In genomic region chr14:61757086-61757822, GRCm38 (mm10) we compare ENCODE assay signal across 9 mouse cellular contexts.
DNase-seq lines count a peak whose midpoint lies in the region; ATAC-seq and TF ChIP-seq lines count a peak whose summit lies in the region.
"Had no signal": no experiment of that assay in that cellular context is flagged by ENCODE, and none has a peak within 500 bp of the region (broad histone marks: within the 10 kb centered on the region; RNA-seq: fewer than 3 reads in every experiment).

No protein-coding gene starts in this region.

- no peaks in the 10 kb centered on the region for H3K36me3 ChIP-seq in thymus, adult 2 months (ENCODE audit: control insufficient read depth, insufficient read depth, low read length)
- H3K36me3 ChIP-seq in forebrain, embryonic 15.5 days = no peaks in the 10 kb centered on the region
- H3K36me3 ChIP-seq in heart, embryonic 16.5 days (ENCODE audit: control insufficient read depth, insufficient read depth) = no peaks in the 10 kb centered on the region
- no peaks in the 10 kb centered on the region for H3K36me3 ChIP-seq in midbrain, embryonic 15.5 days (replicated peaks)
- no peaks in the 10 kb centered on the region for H3K36me3 ChIP-seq in stomach, postnatal 0 days (ENCODE audit: control insufficient read depth, insufficient read depth, low read length)

- WGBS in thymus, adult 2 months = 12% methylated on average over 15 of the region's 15 CpGs
- WGBS in forebrain, embryonic 15.5 days = 4% methylated on average over 14 of the region's 15 CpGs
- WGBS in heart, embryonic 16.5 days = 12% methylated on average over 13 of the region's 15 CpGs
- WGBS in midbrain, embryonic 15.5 days = 3% methylated on average over 13 of the region's 15 CpGs
- WGBS in stomach, postnatal 0 days = 5% methylated on average over 14 of the region's 15 CpGs

- TF ChIP-seq EP300 in stomach, postnatal 0 days (optimal IDR thresholded peaks at IDR 0.05) = no peak

- ATAC-seq in forebrain, embryonic 15.5 days (replicated peaks) = peak; percentile 95
- peak; percentile 89 for ATAC-seq in heart, embryonic 16.5 days (replicated peaks; ENCODE audit: extremely low read depth, insufficient read depth, low FRiP score)
- ATAC-seq in midbrain, embryonic 15.5 days (replicated peaks) = peak; percentile 91
- ATAC-seq in stomach, postnatal 0 days (ENCODE audit: low FRiP score, low TSS enrichment) = peak; percentile 90

- H3K4me1 ChIP-seq in thymus, adult 2 months (replicated peaks; ENCODE audit: control insufficient read depth, insufficient read depth, low read length) = peaks cover 6% of the 10 kb centered on the region
- peaks cover 15% of the 10 kb centered on the region for H3K4me1 ChIP-seq in forebrain, embryonic 15.5 days
- H3K4me1 ChIP-seq in heart, embryonic 16.5 days (ENCODE audit: control insufficient read depth, insufficient read depth, low read length) = peaks cover 4% of the 10 kb centered on the region
- peaks cover 10% of the 10 kb centered on the region for H3K4me1 ChIP-seq in midbrain, embryonic 15.5 days
- H3K4me1 ChIP-seq in stomach, postnatal 0 days (replicated peaks; ENCODE audit: control insufficient read depth, insufficient read depth) = 0 out of 2 replicates have a peak, but pooled peaks cover 3% of the 10 kb centered on the region
- H3K4me1 ChIP-seq: megakaryocyte, embryonic 14.5 days had no signal

- H3K4me3 ChIP-seq in thymus, adult 2 months (ENCODE audit: control insufficient read depth, insufficient read depth, low read length) = 0 out of 2 replicates have a peak overlapping the region, but pooled peaks have one; percentile 24
- peak overlapping the region; percentile 23 for H3K4me3 ChIP-seq in forebrain, embryonic 15.5 days
- peak overlapping the region; percentile 43 for H3K4me3 ChIP-seq in heart, embryonic 16.5 days (ENCODE audit: low read length)
- peak overlapping the region; percentile 17 for H3K4me3 ChIP-seq in midbrain, embryonic 15.5 days
- peak overlapping the region; percentile 18; the same call in 1 of the 2 replicates for H3K4me3 ChIP-seq in stomach, postnatal 0 days (ENCODE audit: low read depth, low read length)
- H3K4me3 ChIP-seq: megakaryocyte, embryonic 14.5 days had no signal

- H3K9me3 ChIP-seq in forebrain, embryonic 15.5 days = no peaks in the 10 kb centered on the region
- no peaks in the 10 kb centered on the region for H3K9me3 ChIP-seq in heart, embryonic 16.5 days (replicated peaks; ENCODE audit: control insufficient read depth, low read length)
- H3K9me3 ChIP-seq in midbrain, embryonic 15.5 days = no peaks in the 10 kb centered on the region
- no peaks in the 10 kb centered on the region for H3K9me3 ChIP-seq in stomach, postnatal 0 days (ENCODE audit: control insufficient read depth, low read length)
- H3K9me3 ChIP-seq: megakaryocyte, embryonic 14.5 days had no signal

- no peak for DNase-seq in thymus, adult 2 months
- no peak for DNase-seq in thymus, adult 18-20 months
- peak; percentile 75 for DNase-seq in kidney, postnatal 14 days
- peak; percentile 40 for DNase-seq in liver
- DNase-seq in stomach, postnatal 0 days (ENCODE audit: low spot score) = peak; percentile 77

- no peak for TF ChIP-seq CTCF in thymus, adult 2 months (IDR thresholded peaks at IDR 0.05; ENCODE audit: borderline replicate concordance, control insufficient read depth, extremely low read depth, insufficient read depth, low read length, poor library complexity)
- TF ChIP-seq CTCF in stomach, postnatal 0 days (IDR thresholded peaks at IDR 0.05; ENCODE audit: low read depth) = peak; percentile 6; the same call in 1 of the 2 replicates

- no peak overlapping the region for H3K9ac ChIP-seq in forebrain, embryonic 15.5 days (replicated peaks)
- peak overlapping the region; percentile 52 for H3K9ac ChIP-seq in heart, embryonic 16.5 days (ENCODE audit: low read length)
- peak overlapping the region; percentile 20; the same call in 1 of the 2 replicates for H3K9ac ChIP-seq in midbrain, embryonic 15.5 days
- 0 out of 2 replicates have a peak overlapping the region, but pooled peaks have one; percentile 31 for H3K9ac ChIP-seq in stomach, postnatal 0 days (ENCODE audit: low read length)

- peak overlapping the region; percentile 44 for H3K4me2 ChIP-seq in forebrain, embryonic 15.5 days (replicated peaks)
- H3K4me2 ChIP-seq in heart, embryonic 16.5 days (ENCODE audit: low read depth, low read length) = peak overlapping the region; percentile 60
- peak overlapping the region; percentile 48 for H3K4me2 ChIP-seq in midbrain, embryonic 15.5 days
- H3K4me2 ChIP-seq in stomach, postnatal 0 days (replicated peaks; ENCODE audit: low read depth) = peak overlapping the region; percentile 53

- no peak overlapping the region for H3K27ac ChIP-seq in thymus, adult 2 months (ENCODE audit: control insufficient read depth, insufficient read depth, low read length)
- H3K27ac ChIP-seq in forebrain, embryonic 15.5 days (replicated peaks) = peak overlapping the region; percentile 41
- peak overlapping the region; percentile 61 for H3K27ac ChIP-seq in heart, embryonic 16.5 days (ENCODE audit: low read length)
- H3K27ac ChIP-seq in midbrain, embryonic 15.5 days = no peak overlapping the region
- H3K27ac ChIP-seq in stomach, postnatal 0 days (replicated peaks) = 0 out of 2 replicates have a peak overlapping the region, but pooled peaks have one; percentile 40

- no peak for TF ChIP-seq POLR2A in thymus, adult 2 months (IDR thresholded peaks at IDR 0.05; ENCODE audit: control insufficient read depth, extremely low read depth, insufficient read depth, low read length, poor library complexity)

- H3K27me3 ChIP-seq in thymus, adult 2 months (ENCODE audit: control insufficient read depth, insufficient read depth, low read length) = no peaks in the 10 kb centered on the region
- H3K27me3 ChIP-seq in forebrain, embryonic 15.5 days = no peaks in the 10 kb centered on the region
- H3K27me3 ChIP-seq in heart, embryonic 16.5 days (ENCODE audit: control insufficient read depth, insufficient read depth, low read length) = no peaks in the 10 kb centered on the region
- H3K27me3 ChIP-seq in midbrain, embryonic 15.5 days (replicated peaks) = no peaks in the 10 kb centered on the region
- H3K27me3 ChIP-seq in stomach, postnatal 0 days (ENCODE audit: control insufficient read depth, insufficient read depth, low read length) = no peaks in the 10 kb centered on the region
- H3K27me3 ChIP-seq: megakaryocyte, embryonic 14.5 days had no signal

Comparison
In these comparisons a context has a peak if more than half of its experiments do, and no peak if none do; other contexts are left out.
1. DNase-seq: peak in kidney, postnatal 14 days (single experiment), liver (single experiment) and stomach, postnatal 0 days (single experiment); none in thymus, adult 2 months (single experiment) and thymus, adult 18-20 months (0 of 2).
2. H3K27ac ChIP-seq: peak in forebrain, embryonic 15.5 days (single experiment), heart, embryonic 16.5 days (single experiment) and stomach, postnatal 0 days (single experiment); none in thymus, adult 2 months (single experiment) and midbrain, embryonic 15.5 days (single experiment).
3. Peak in every context shown above with its lines, with median percentiles within 50 percentile points of each other: H3K4me3 ChIP-seq, ATAC-seq and H3K4me2 ChIP-seq.